Mouse (Mus musculus): ENCODE data around the gene Neurog2. TPM values are rescaled to one million over a fixed set of nuclear protein-coding genes. Genes with fewer than 3 reads are reported as not detected.

Neurog2 gene
- not detected for polyA plus RNA-seq (2014; fragmentation: Illumina TruSeq; extraction: RNeasy Lipid Tissue Mini Kit (QIAGEN cat#74804); ENCODE audit: low read depth, low replicate concordance)

GRCm38 (mm10) chr3:127633080-127634032, at the start of gene Neurog2:
TSS of gene Neurog2 (plus strand) at chr3:127633135.

Other genes starting within 250 kb of the Neurog2 start
- gene Ank2, start 133.8 kb upstream of the Neurog2 start, polyA plus RNA-seq (2014; fragmentation: Illumina TruSeq; extraction: RNeasy Lipid Tissue Mini Kit (QIAGEN cat#74804); ENCODE audit: low read depth, low replicate concordance): 17.2 TPM
- gene Larp7, start 79.8 kb upstream of the Neurog2 start, polyA plus RNA-seq (2014; fragmentation: Illumina TruSeq; extraction: RNeasy Lipid Tissue Mini Kit (QIAGEN cat#74804); ENCODE audit: low read depth, low replicate concordance): 22.9 TPM
- 2.0 TPM for gene Zgrf1, start 79.6 kb upstream of the Neurog2 start, polyA plus RNA-seq (2014; fragmentation: Illumina TruSeq; extraction: RNeasy Lipid Tissue Mini Kit (QIAGEN cat#74804); ENCODE audit: low read depth, low replicate concordance)
- 5.2 TPM for gene Alpk1, start 147.4 kb downstream of the Neurog2 start, polyA plus RNA-seq (2014; fragmentation: Illumina TruSeq; extraction: RNeasy Lipid Tissue Mini Kit (QIAGEN cat#74804); ENCODE audit: low read depth, low replicate concordance)
- gene Tifa, start 156.7 kb downstream of the Neurog2 start, polyA plus RNA-seq (2014; fragmentation: Illumina TruSeq; extraction: RNeasy Lipid Tissue Mini Kit (QIAGEN cat#74804); ENCODE audit: low read depth, low replicate concordance): 9.6 TPM
- gene Ap1ar, start 204.4 kb downstream of the Neurog2 start, polyA plus RNA-seq (2014; fragmentation: Illumina TruSeq; extraction: RNeasy Lipid Tissue Mini Kit (QIAGEN cat#74804); ENCODE audit: low read depth, low replicate concordance): 32.1 TPM